ENCODE assay signal across 8 mouse cellular contexts in the genomic region with DNA sequence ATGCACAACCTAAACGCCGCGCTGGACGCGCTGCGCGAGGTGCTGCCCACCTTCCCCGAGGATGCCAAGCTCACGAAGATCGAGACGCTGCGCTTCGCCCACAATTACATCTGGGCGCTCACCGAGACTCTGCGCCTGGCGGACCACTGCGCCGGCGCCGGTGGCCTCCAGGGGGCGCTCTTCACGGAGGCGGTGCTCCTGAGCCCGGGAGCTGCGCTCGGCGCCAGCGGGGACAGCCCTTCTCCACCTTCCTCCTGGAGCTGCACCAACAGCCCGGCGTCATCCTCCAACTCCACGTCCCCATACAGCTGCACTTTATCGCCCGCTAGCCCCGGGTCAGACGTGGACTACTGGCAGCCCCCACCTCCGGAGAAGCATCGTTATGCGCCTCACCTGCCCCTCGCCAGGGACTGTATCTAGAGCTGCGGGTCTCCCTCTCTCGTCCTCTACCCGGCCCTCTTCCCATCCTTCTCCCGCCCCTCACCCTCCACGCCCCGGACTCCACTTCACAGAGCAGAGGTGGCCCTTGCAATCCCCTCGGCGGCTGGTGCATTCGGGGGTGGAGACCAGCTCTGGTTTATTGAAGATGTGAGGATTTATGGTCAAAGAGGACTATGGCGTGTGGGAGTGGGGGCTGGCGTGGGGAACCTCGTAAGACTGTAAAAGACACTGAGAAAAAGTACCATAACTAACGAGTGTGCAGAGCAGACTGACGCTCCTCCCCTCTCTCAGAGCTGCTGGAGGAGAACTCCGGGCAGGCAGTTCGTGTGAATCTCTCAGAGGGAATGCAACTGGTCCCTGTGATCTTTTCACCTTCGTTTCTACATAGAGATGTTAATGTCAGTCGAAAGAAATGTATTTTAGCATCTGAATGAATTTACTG. TPM values are rescaled to one million over a fixed set of nuclear protein-coding genes. Genes with fewer than 3 reads are reported as not detected.
DNase-seq lines count a peak whose midpoint lies in the region; ATAC-seq and TF ChIP-seq lines count a peak whose summit lies in the region.

No protein-coding gene starts in this region.

- H3K9ac ChIP-seq in heart, embryonic 15.5 days, result no peak overlapping the region
- H3K9ac ChIP-seq in liver, embryonic 16.5 days (ENCODE audit: low read depth, low read length), result no peak overlapping the region
- H3K9ac ChIP-seq in neural tube, embryonic 12.5 days, result peak overlapping the region; percentile 67

- H3K9me3 ChIP-seq in E14TG2a.4 (ENCODE audit: low read length), result no peaks in the 10 kb centered on the region
- H3K9me3 ChIP-seq in heart, embryonic 15.5 days (replicated peaks), result no peaks in the 10 kb centered on the region
- H3K9me3 ChIP-seq in liver, embryonic 16.5 days (replicated peaks; ENCODE audit: control insufficient read depth, low read length), result no peaks in the 10 kb centered on the region
- no peaks in the 10 kb centered on the region for H3K9me3 ChIP-seq in neural tube, embryonic 12.5 days

- H3K36me3 ChIP-seq in E14TG2a.4 (ENCODE audit: insufficient read depth, low read length), result no peaks in the 10 kb centered on the region
- H3K36me3 ChIP-seq in heart, embryonic 15.5 days, result no peaks in the 10 kb centered on the region
- no peaks in the 10 kb centered on the region for H3K36me3 ChIP-seq in liver, embryonic 16.5 days (ENCODE audit: control insufficient read depth, insufficient read depth)
- H3K36me3 ChIP-seq in neural tube, embryonic 12.5 days, result no peaks in the 10 kb centered on the region
- no peaks in the 10 kb centered on the region for H3K36me3 ChIP-seq in testis, adult 2 months (ENCODE audit: control insufficient read depth, insufficient read depth, low read length)

- peak; percentile 78 for ATAC-seq in heart, embryonic 15.5 days (replicated peaks; ENCODE audit: insufficient number of reproducible peaks, insufficient read depth, low FRiP score, low read depth)
- ATAC-seq in liver, embryonic 16.5 days (ENCODE audit: low read depth), result peak; percentile 67
- ATAC-seq in neural tube, embryonic 12.5 days (ENCODE audit: low FRiP score, low read depth), result peak; percentile 71

- peak overlapping the region; percentile 77 for H3K4me3 ChIP-seq in E14TG2a.4 (replicated peaks; ENCODE audit: low read length)
- H3K4me3 ChIP-seq in embryonic fibroblast, embryonic 13.5 days (ENCODE audit: insufficient read depth, low read length), result 0 out of 2 replicates have a peak overlapping the region, but pooled peaks have one; percentile 9
- H3K4me3 ChIP-seq in heart, embryonic 15.5 days, result peak overlapping the region; percentile 55
- H3K4me3 ChIP-seq in liver, embryonic 16.5 days (ENCODE audit: low read depth, low read length), result peak overlapping the region; percentile 38
- H3K4me3 ChIP-seq in neural tube, embryonic 12.5 days, result peak overlapping the region; percentile 54
- peak overlapping the region; percentile 76 for H3K4me3 ChIP-seq in testis, adult 2 months (ENCODE audit: control insufficient read depth, low read depth, low read length)

- DNase-seq in brain, embryonic 14.5 days (ENCODE audit: low read depth), result peak; percentile 92
- DNase-seq in kidney, postnatal 14 days, result peak; percentile 74

- WGBS in heart, embryonic 15.5 days, result under 1% methylated on average over 58 of the region's 58 CpGs
- under 1% methylated on average over 58 of the region's 58 CpGs for WGBS in liver, embryonic 16.5 days (ENCODE audit: insufficient replicate concordance)
- WGBS in neural tube, embryonic 12.5 days, result under 1% methylated on average over 58 of the region's 58 CpGs

- TF ChIP-seq CTCF in E14TG2a.4 (conservative IDR thresholded peaks at IDR 0.05; ENCODE audit: low read length), result no peak; the same call in 1 of the 2 replicates
- TF ChIP-seq CTCF in brain, embryonic 14.5 days (IDR thresholded peaks at IDR 0.05; ENCODE audit: borderline replicate concordance, extremely low read depth, insufficient read depth, insufficient read length), result peak; percentile 93
- peak; percentile 60 for TF ChIP-seq CTCF in embryonic fibroblast, embryonic 13.5 days (IDR thresholded peaks at IDR 0.05; ENCODE audit: borderline replicate concordance, insufficient read depth, low read length)
- TF ChIP-seq CTCF in testis, adult 2 months (IDR thresholded peaks at IDR 0.05; ENCODE audit: control insufficient read depth, insufficient read depth, insufficient replicate concordance, low read depth, low read length), result peak; percentile 85

- no peak overlapping the region for H3K27ac ChIP-seq in embryonic fibroblast, embryonic 13.5 days (ENCODE audit: insufficient read depth, low read length)
- no peak overlapping the region for H3K27ac ChIP-seq in heart, embryonic 15.5 days
- H3K27ac ChIP-seq in liver, embryonic 16.5 days (ENCODE audit: low read length), result no peak overlapping the region
- peak overlapping the region; percentile 57 for H3K27ac ChIP-seq in neural tube, embryonic 12.5 days
- no peak overlapping the region for H3K27ac ChIP-seq in testis, adult 2 months (ENCODE audit: control insufficient read depth, insufficient read depth, low read depth, low read length)

- H3K27me3 ChIP-seq in E14TG2a.4 (ENCODE audit: insufficient read depth, low read length), result peaks cover 92% of the 10 kb centered on the region
- peaks cover 95% of the 10 kb centered on the region for H3K27me3 ChIP-seq in heart, embryonic 15.5 days
- H3K27me3 ChIP-seq in liver, embryonic 16.5 days (ENCODE audit: control insufficient read depth, insufficient read depth, low read depth, low read length), result peaks cover 85% of the 10 kb centered on the region
- H3K27me3 ChIP-seq in neural tube, embryonic 12.5 days (replicated peaks), result peaks cover 72% of the 10 kb centered on the region
- peaks cover 5% of the 10 kb centered on the region for H3K27me3 ChIP-seq in testis, adult 2 months (ENCODE audit: control insufficient read depth, insufficient read depth, low read length)

- TF ChIP-seq POLR2A in brain, embryonic 14.5 days (IDR thresholded peaks at IDR 0.05; ENCODE audit: borderline replicate concordance, extremely low read depth, insufficient read depth, insufficient read length, poor library complexity, severe bottlenecking), result no peak
- TF ChIP-seq POLR2A in embryonic fibroblast, embryonic 13.5 days (IDR thresholded peaks at IDR 0.05; ENCODE audit: low read depth, low read length), result no peak
- TF ChIP-seq POLR2A in testis, adult 2 months (IDR thresholded peaks at IDR 0.05; ENCODE audit: control insufficient read depth, low read depth, low read length), result no peak

- peaks cover 28% of the 10 kb centered on the region for H3K4me1 ChIP-seq in E14TG2a.4 (replicated peaks; ENCODE audit: low read depth, low read length)
- H3K4me1 ChIP-seq in embryonic fibroblast, embryonic 13.5 days (ENCODE audit: control insufficient read depth, insufficient read depth, low read length), result no peaks in the 10 kb centered on the region
- peaks cover 27% of the 10 kb centered on the region for H3K4me1 ChIP-seq in heart, embryonic 15.5 days (replicated peaks)
- peaks cover 22% of the 10 kb centered on the region for H3K4me1 ChIP-seq in liver, embryonic 16.5 days (ENCODE audit: control insufficient read depth, low read depth, low read length)
- peaks cover 21% of the 10 kb centered on the region; the same call in 1 of the 2 replicates for H3K4me1 ChIP-seq in neural tube, embryonic 12.5 days
- H3K4me1 ChIP-seq in testis, adult 2 months (ENCODE audit: control insufficient read depth, insufficient read depth, low read length), result peaks cover 15% of the 10 kb centered on the region

- H3K4me2 ChIP-seq in heart, embryonic 15.5 days, result peak overlapping the region; percentile 94
- H3K4me2 ChIP-seq in liver, embryonic 16.5 days (ENCODE audit: low read depth, low read length), result peak overlapping the region; percentile 53
- H3K4me2 ChIP-seq in neural tube, embryonic 12.5 days (replicated peaks), result peak overlapping the region; percentile 85

RNA-seq across cellular contexts. Expression of gene Neurog2, which starts 1.4 kb away (rescaled TPM):
- polyA plus RNA-seq in brain, embryonic 14.5 days (2012; rRNA removed), result 46.1 and 99.1 TPM in 2 replicates
- not detected in 2 replicates for polyA plus RNA-seq in embryonic fibroblast, embryonic 13.5 days (2011; ENCODE audit: insufficient read length, low read depth, missing spikeins)
- polyA plus RNA-seq in heart, embryonic 15.5 days (2015; fragmentation: Nextera tagmentation; extraction: Ambion mirVana), result not detected in 2 replicates
- not detected in 2 replicates for polyA plus RNA-seq in liver, embryonic 16.5 days (2015; fragmentation: Nextera tagmentation; extraction: Ambion mirVana)
- 49.6 and 55.8 TPM in 2 replicates for polyA plus RNA-seq in neural tube, embryonic 12.5 days (2016; fragmentation: Nextera tagmentation; extraction: Ambion mirVana)
- 0.12 TPM in 2 replicates for polyA plus RNA-seq in testis, adult 2 months (2012; rRNA removed)

Comparison
In these comparisons a context has a peak if more than half of its experiments do, and no peak if none do; other contexts are left out.
1. H3K4me3 ChIP-seq: peak in every context shown above with its lines; median percentile 77 in E14TG2a.4; 76 in testis, adult 2 months; 55 in heart, embryonic 15.5 days; 54 in neural tube, embryonic 12.5 days; 38 in liver, embryonic 16.5 days; 9 in embryonic fibroblast, embryonic 13.5 days.
2. RNA of gene Neurog2, which starts 1.4 kb away (polyA plus RNA-seq): 49.6 to 55.8 TPM in neural tube, embryonic 12.5 days and 46.1 to 99.1 TPM in brain, embryonic 14.5 days; 0.12 TPM in testis, adult 2 months, not detected in heart, embryonic 15.5 days, not detected in liver, embryonic 16.5 days and not detected in embryonic fibroblast, embryonic 13.5 days; every median in the first group is over 10 times any median in the second.
3. Peak in every context shown above with its lines, with median percentiles within 50 percentile points of each other: ATAC-seq and H3K4me2 ChIP-seq.